Mouse (Mus musculus) urinary bladder, postnatal 14 days (tissue): Measurements from ENCODE around the gene Borcs7.

Source experiments
- DNase-seq: peaks from one replicate; pipeline ENCODE4 v3.0.0; 2021; ENCODE audit warnings: low spot score

Gene Borcs7

DNA sequence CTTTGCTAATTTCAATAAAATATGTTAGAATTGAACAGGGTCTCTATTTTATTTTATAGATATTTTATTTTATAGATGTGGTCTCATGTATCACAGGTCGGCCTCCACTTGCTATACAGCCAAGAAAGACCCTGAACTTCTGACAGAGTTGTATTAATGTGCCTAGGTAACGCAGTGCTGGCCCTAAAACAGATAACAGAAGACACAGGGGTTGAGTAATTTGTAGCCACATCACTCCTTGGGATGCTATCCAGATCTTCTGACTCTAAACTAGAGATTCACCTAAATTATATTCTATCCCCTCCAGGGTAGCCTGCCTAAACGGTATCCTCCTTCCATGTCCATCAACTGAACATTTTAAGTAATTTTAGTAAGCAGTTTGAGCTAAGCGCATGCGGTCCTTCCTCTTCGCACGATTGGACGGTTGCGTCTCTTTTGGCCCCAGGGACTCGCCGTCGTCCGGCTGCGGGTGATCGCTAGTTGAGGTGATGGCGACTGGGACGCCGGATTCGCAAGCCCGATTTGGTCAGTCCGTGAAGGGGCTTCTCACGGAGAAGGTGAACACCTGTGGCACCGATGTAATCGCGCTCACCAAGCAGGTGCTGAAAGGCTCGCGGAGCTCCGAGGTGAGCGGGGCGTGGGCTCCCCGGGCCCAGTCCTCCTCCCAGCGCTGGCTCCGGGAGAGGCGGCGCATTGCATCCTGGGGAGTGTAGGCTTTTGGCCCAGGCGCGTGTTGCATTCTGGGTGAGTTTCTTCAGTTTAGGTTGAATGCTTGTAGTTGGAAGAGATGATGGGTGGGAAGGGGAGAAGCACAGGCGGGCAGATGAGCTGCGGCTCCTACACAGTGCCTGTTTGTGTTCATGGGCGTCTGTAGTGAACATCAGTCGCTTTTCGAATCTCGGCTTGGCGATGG is at the start of gene Borcs7:
Gene Borcs7 (plus strand): TSS at position 447 of the 913 bp plus-strand sequence.
- peak; percentile 87 for DNase-seq

DNA sequence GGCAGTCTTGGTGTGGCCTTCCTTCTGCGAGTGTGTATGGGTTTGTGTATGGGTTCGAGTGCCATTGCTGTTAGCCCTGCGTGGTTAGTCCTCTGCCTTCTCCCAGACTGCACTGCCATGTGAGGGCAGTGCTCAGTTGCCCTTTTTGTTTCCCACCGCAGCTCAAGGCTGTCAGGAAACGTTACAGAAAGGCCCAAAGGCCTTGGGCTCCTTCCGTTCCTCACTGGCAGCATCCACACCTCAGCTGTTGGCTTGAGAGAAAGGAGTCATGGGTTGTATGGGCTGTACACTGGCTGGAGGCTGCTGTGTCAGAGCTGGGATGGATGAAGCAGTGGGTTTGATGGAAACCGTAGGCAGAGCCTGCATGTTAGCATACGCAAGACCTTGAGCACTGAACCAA is 48.9 kb upstream of the Borcs7 start:
- no peak for DNase-seq

DNA sequence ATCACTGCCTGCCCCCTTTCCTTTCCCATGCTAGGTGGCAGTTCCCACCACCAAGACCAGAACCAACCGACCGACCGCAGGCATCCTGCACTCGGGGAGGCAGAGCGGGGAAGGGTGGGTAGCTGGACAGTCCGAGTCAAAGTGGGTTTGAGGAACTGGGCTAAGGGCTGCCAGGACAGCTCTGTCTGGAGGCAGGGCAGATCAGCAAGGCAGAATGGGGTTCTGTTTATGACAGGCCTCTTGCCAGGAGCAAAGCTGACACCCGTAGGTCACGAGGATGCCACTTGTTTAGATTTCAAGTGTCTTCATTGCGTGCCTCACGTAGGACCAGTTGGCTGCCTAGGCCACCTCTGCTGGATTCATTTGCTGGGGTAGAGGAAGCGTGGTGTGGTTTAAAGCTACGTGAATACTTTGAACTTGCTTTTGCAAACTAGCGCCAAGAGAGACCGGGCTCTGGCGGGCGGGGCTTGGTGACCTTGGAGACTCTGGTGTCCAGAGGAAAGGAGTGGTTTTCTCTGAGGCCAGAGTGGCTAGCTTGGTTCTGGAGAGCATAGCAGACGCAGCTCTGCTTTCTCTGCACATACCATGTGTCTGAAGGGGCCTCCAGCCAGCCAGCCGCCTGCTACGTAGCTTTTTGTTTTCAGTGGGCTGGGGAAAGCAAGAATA is 48.2 kb upstream of the Borcs7 start:
- peak; percentile 64 for DNase-seq

DNA sequence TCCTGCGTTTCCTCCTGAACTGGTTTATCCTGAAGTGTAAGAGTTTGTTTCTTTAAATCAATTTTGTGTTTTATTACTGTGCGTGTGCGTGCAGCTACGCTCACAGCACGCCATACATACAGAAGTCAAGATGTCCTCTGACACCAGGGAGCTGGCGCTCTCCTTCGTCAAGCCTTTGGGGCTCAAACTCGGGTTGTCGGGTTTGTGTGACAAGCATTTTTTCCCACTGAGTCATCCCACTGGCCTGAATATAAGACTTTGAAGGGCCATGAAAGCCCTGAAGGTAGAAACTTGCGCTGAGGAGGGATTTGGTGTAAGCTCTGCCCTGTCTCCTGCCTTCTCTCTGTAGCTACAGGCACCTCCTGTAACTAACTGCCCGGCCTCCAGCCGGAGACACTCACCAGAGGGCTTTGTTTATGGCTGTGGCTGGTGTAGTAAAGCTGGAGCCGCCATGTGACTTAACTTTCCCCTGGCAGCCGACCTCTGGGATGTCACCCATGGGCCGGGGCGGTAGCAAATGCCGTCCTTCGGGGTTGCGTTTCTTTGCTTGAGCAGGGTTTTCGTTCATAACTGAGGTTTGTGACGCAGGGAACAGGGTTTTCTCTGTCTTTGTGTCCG is 47.5 kb upstream of the Borcs7 start:
- no peak for DNase-seq

DNA sequence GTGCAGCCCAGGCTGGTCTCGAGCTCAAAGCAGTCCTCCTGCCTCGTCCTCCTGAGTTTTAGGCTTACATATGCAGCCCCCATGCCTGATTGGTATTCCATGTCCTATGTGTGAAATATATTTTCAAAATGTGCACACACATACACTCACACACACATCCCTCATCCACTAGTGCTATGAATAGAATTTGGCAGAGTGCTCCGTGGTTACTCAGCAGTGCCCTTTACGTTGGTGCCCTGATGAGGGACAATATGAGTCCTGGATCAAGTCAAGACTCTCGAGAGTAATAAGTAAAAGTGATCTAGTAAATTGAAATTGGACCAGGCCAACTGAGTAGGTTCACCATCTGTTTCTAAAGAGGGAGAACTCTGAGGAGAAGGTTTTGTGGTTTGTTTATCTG is 46.5 kb upstream of the Borcs7 start:
- DNase-seq = no peak

DNA sequence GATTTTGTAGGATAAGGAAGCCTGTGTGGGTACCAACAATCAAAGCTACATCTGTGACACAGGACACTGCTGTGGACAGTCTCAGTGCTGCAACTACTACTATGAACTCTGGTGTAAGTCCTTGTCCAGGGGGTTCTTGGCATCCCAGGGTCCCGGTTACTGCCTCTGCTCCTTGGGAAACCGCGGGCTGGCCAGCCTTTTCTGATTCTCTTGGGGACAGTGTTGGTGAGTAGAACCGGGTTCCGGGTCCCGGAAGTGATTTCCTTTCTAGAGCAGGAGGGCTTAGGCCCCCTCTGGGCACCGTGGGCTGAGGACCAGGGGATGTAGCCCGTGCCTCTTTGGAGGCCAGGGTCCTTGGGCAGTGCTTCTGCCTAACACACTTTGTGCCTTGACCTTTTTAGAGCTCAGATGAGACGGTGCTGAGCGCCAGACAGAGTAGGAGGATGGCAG is 45.3 kb upstream of the Borcs7 start:
- DNase-seq = no peak

DNA sequence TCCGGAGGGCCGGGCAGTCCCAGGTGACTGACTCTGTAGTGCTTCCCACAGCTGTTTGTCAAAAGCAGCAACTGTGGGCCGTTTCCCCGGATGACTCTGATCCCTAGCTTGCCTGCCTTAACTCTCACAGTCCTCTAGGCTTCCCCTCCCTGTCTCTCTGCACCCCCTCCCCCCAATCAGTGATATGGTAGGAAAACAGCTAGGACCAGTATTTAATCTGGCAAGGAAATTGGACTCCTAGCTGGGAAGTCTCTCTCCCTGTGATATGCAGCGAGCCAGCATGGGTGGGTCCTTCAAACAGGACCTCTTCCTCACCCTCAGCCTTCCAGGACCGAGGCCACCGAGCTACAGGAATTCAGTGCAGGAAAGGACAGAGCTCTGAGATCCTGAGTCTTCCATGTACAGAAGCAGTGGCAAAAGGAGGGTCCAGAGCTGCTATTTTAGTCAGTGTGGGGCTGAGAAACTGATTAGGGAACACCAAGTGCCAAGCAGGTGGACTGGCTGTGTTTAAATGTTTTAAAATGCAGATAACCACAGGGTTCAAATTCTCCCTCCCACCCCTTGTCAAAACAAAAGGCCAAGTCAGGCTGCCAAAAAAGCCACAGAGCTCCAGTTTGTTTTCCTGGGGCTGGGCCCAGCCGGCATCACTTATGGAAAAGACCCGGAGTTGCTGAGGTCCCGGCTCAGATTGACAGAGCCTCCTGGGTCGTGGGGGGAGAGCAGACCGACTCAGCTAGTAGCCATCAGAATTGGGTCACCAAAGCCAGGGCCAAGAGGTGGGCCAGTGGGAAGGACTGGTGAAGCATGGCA is 44.7 kb upstream of the Borcs7 start:
- no peak for DNase-seq

DNA sequence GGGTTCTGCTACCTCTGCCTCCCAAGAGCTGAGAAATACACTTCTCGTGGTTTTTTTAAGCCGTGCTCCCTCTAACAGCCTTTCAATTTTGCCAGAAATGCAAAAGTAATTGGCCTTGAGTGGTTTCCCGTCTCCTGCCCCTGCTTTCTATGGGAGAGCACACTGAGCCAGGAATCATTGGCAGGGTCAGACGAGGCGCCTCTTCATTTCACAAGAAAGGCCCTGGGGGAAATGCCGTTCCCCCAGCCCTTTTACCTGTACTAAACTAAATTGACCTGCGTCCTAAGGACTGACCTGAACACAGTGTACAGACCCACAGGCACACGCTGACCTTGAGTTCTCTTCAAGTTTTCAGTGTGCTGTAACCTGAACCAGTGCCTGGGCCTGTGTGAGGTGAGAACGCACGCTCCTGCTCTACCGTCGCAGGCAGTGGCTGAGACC is 43.6 kb upstream of the Borcs7 start:
- no peak for DNase-seq

DNA sequence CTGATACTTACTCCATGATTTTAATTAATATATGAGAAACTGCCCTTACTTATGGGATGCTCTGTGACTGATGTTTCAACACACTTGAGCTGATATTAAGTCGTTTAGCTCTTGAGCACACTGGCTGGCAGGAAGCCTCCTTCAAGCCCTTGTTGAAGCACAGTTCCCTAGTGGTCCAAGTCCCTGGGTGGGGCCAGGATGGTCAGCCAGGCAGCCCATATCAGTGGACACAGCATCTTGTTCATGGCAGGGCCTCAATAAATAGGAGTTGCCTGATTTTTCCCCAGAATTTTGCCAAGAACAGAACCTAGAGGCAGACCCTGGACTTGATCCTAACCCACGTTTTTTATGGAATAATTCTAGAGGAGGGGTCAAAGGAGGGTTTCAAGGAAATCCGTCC is 42.5 kb upstream of the Borcs7 start:
- DNase-seq = peak; percentile 58

DNA sequence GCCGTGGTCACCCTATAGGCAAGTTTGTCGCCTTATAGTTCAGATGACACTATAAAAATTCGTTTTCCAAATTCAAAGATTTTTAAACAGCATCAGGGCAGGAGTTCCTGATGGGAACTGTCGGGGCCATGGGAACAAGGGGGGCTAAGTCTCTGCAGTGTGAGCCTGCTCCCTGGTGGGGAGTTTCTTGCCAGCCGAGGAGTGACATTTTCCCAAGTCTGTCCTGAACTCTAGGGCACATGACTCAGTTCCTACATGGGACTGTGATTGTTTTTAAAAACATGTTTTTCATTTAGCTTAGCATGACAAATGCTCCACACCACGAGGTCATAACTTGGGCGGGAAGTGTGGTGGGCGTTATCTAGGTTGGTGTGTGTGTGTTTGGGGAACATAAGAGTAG is 41.9 kb upstream of the Borcs7 start:
- DNase-seq = no peak

DNA sequence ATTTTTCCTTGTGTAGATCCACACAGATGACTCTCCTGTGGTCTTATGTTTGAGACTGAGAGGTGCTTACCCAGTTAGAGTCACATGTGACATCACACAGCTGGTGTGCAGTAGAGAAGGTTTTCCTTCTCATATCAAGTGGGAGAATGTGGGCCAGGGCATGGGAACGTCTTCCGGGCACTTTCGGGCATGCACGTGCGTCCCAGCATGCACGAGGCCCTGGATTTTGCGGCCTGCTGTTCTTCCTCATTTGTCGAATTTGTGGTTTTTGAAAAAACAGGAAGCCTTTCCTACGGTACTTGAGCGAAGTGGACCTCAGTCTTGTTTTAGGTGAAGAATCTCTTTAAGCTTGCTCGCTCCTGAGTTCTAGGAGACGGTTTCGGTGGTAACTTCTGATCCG is 41.1 kb upstream of the Borcs7 start:
- DNase-seq = no peak

DNA sequence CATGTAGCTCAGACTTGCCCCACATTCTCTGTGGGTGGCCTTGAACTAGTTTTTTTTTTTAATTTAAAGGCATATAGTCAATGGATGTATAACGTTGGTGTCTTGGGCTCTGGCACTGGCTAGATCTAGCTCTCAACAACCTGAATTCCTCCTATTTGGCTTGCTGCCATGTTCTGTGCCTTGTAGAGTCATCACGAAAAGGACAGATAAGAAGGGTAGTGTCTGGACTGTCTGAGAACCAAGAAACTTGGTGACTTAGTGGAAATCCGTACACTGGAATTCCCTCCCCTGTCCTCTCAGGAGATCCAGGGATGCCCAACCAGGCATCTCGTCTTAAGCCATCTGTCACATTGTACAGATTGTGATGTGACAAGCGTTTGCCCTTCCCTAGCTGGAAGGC is 36.5 kb upstream of the Borcs7 start:
- DNase-seq = no peak

DNA sequence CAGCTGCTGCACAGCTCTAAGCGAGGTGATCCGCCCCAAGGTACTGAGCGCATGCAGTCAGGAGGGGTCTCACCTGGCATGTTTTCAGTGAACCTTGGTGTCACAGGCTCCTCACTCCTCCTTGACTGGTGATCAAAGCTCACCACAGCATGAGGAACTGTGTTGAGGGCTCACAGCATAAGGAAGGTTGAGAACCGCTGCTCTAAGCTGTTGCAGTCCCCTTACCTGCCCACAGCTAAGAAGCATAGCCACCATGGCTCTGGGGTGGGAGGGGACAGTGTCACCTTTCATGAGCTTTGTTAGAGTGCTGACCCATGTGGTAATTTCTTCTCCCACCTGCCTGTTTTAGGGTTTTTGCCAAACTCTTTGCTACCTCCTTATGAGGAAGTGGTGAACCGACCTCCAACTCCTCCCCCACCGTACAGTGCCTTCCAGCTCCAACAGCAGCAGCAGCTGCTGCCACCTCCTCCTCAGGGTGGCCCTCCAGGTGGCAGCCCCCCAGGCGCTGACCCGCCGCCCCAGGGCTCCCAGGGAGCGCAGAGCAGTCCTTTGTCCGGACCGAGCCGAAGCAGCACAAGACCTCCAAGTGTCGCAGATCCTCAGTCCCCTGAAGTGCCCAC is 36.0 kb upstream of the Borcs7 start:
- DNase-seq = no peak

DNA sequence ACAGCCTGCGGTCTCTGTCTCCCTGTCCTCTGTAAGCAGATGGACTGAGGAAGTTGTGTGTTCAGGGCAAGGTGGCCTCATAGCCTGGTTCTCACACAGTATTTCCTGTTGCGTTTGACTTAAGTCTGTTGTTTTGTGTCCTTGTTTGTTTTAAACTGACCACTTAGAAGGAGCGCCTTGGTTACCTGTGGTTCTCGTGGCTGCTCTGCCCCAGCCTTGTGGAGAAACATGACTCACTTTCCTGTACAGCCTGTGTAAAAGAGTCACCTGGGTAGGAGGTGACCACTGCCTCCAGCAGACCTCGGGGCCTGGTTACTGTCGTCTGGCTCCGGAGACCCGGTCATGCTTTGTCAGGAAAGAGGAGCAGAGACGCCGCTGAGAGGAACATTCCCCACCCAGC is 34.1 kb upstream of the Borcs7 start:
- no peak for DNase-seq

DNA sequence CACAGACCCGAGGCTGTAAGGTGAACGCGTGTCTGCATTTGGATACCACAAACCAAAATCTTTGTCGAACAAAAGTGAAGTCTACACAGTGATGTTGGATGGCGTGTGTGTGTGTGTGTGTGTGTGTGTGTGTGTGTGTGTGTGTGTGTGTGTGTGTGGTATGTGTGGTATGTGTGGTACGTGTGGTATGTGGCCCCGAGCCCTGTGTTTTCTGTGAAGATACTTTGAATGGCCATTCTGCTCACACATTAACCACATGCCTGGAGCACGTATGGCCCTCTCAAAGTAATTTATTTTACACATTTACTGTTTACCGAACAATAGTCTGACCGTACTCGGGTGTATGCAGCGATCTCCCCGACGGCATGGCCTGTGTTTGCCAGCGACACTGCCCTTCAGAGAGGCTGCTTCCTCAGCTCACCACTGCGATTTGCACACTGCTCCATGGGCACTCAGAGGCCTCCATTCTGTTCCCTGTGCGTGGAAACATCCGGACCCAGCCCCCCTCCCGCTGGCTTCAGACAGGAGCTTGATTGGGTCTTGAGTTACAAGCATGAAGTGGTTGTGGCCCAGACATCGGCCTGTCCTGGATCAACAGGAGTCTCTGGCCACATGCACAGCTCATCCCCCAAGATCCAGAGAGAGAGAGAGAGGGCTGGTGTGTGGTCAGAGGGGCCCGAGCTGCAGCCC is 33.4 kb upstream of the Borcs7 start:
- DNase-seq = no peak

DNA sequence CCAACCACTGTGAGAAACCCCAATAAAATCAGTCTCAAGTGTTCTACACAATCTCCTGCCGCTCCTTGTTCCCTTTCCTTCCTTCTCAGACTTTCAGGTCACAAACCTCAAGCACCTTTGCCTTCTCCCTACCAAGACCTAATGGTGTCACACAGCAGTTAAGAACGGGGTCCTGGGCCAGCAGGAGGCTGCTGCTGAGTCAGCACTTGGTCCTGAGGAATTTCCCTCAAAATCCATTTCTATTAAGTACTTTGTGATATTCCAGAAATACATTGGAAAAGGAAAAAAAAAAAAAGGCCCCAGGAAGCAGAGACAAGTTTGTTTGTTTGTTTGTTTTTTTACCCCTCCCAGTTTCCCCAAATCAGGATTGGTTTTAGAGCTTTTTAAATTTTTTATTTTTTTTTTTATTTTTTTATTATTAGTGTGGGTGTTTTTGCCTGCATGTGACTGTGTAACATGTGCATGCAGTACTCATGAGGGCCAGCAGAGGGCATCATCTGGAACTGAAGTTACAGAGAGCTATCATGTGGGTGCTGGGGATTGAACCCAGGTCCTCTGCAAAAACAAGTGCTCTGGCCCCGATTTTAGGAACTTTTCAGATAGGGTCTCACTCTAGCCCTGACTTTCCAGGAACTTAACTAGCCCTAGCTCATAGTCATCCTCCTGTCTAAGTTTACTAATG is 32.2 kb upstream of the Borcs7 start:
- no peak for DNase-seq

DNA sequence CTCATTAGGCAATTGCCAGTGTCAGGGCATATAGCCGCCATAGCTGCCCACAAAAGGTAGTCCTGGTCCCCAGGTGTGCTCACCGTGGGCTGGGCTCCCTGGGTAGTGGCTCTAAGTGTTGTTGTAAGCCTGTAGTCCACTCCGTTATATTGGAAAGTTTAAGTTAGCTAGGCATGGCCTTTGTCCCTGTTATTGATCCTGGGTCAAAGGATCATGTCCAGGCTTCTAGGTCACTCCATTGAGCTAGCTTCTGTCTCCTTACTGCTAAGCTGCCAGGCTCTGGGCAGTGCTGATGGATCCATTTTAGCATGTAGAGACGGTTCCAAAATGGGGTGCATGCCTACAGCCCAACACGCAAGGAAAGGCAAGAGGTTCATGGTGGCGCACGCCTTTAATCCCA is 31.4 kb upstream of the Borcs7 start:
- DNase-seq = no peak

DNA sequence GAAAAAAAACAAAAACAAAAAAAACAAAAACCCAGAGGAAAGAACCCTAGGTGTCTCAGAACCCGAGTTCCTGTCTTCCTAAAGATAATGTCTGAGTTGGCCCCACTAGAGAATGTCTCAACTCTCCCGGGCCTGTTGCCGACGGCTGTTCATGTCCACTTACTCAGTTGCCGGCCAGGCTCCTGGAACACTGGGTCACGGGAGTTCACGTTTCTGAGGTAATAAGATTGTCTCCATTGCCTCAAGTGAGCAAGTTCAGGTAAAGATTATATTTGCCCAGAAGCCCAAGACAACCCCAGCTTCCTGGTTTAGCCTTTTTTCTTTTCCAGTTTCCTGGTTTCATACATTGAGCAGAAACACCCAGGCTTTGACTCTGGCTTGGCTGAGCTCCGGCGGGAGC is 30.9 kb upstream of the Borcs7 start:
- DNase-seq = no peak

DNA sequence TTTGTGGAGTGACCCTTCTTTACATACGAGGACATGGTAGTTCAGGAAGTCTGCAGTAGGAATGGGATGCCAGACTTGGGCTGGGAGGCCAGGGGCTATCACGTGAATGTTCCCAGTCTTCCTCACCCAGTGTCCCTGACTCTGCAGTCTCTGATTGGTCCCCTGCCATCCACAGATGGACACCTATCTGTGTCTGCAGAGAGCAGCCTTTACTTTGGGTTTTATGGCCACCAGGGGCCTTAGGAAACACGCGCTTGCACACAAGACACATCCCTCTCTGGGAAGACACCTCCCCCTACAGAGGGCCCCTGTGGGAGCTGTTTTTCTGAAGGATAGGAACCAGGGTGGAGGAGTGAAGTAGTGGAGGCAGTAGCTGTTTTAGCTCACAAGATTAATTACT is 28.2 kb upstream of the Borcs7 start:
- DNase-seq = no peak

DNA sequence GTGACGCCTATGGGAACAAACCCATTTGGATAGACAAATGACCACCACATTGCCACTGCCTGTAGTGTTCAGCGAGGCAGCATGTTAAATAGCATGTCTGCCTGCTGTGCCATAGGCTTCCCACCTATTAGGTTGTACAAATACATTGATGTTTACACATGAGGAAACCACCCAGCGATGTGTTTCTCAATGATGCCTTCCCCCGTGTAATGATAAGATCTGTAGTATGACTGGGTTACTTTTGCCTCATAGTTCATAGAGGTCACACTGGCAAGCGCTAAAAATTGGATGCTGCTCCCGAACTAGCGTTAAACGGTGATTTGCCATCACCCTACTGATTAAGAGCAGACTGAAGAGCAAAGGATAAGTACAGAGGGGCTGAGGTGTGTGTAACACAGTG is 27.5 kb upstream of the Borcs7 start:
- no peak for DNase-seq
